Mouse (Mus musculus): ENCODE measurements around the gene Tmbim4. TPM values are rescaled to one million over a fixed set of nuclear protein-coding genes. Genes with fewer than 3 reads are reported as not detected.

Gene Tmbim4
- polyA plus RNA-seq, 1 experiment from 2014 or later = 101 TPM

GRCm38 (mm10) chr10:120252800-120253199, 51.4 kb downstream of the Tmbim4 start:
- no peak overlapping the region for H3K27ac ChIP-seq (replicated peaks)
- H3K9me3 ChIP-seq = no peaks in the 10 kb centered on the region
- ATAC-seq (ENCODE audit: low FRiP score, low read depth) = no peak
- H3K36me3 ChIP-seq = no peaks in the 10 kb centered on the region
- WGBS = 48% methylated on average over 8 of the region's 8 CpGs
- no peak overlapping the region for H3K9ac ChIP-seq
- no peak overlapping the region for H3K4me2 ChIP-seq
- H3K4me1 ChIP-seq (replicated peaks) = no peaks in the 10 kb centered on the region
- H3K4me3 ChIP-seq = no peak overlapping the region
- no peaks in the 10 kb centered on the region for H3K27me3 ChIP-seq

- Histone ChIP-seq H3K4me2 (no peak overlapping the region), H3K27me3 (no peaks in the 10 kb centered on the region), H3K9ac (no peak overlapping the region), H3K9me3 (no peaks in the 10 kb centered on the region), H3K36me3 (no peaks in the 10 kb centered on the region), H3K4me3 (no peak overlapping the region), H3K4me1 (replicated peaks) (no peaks in the 10 kb centered on the region), H3K27ac (replicated peaks) (no peak overlapping the region)
- ATAC-seq (ENCODE audit: low FRiP score, low read depth) = no peak
- WGBS = 26% methylated on average over 11 of the region's 11 CpGs
Observed at GRCm38 (mm10) chr10:120257231-120257630, 55.8 kb downstream of the Tmbim4 start.

GRCm38 (mm10) chr10:120267790-120268189, 66.4 kb downstream of the Tmbim4 start:
- Histone ChIP-seq H3K4me2 (no peak overlapping the region), H3K9ac (no peak overlapping the region), H3K4me1 (replicated peaks) (peaks cover 10% of the 10 kb centered on the region), H3K9me3 (no peaks in the 10 kb centered on the region), H3K4me3 (no peak overlapping the region), H3K27me3 (no peaks in the 10 kb centered on the region), H3K27ac (replicated peaks) (no peak overlapping the region), H3K36me3 (no peaks in the 10 kb centered on the region)
- no peak for ATAC-seq (ENCODE audit: low FRiP score, low read depth)
- 70% methylated on average over 12 of the region's 12 CpGs for WGBS

GRCm38 (mm10) chr10:120269946-120270345, 68.6 kb downstream of the Tmbim4 start:
- no peak for ATAC-seq (ENCODE audit: low FRiP score, low read depth)
- H3K4me1 ChIP-seq (replicated peaks) = peaks cover 10% of the 10 kb centered on the region
- no peaks in the 10 kb centered on the region for H3K36me3 ChIP-seq
- H3K9ac ChIP-seq = no peak overlapping the region
- WGBS = 91% methylated on average over 13 of the region's 13 CpGs
- no peaks in the 10 kb centered on the region for H3K9me3 ChIP-seq
- no peak overlapping the region for H3K4me2 ChIP-seq
- H3K27ac ChIP-seq (replicated peaks) = no peak overlapping the region
- H3K27me3 ChIP-seq = no peaks in the 10 kb centered on the region
- no peak overlapping the region for H3K4me3 ChIP-seq

- no peak overlapping the region for H3K4me2 ChIP-seq
- peaks cover 10% of the 10 kb centered on the region for H3K4me1 ChIP-seq (replicated peaks)
- no peak overlapping the region for H3K27ac ChIP-seq (replicated peaks)
- H3K27me3 ChIP-seq = no peaks in the 10 kb centered on the region
- WGBS = 76% methylated on average over 4 of the region's 4 CpGs
- H3K4me3 ChIP-seq = no peak overlapping the region
- no peak for ATAC-seq (ENCODE audit: low FRiP score, low read depth)
- H3K9ac ChIP-seq = no peak overlapping the region
- no peaks in the 10 kb centered on the region for H3K9me3 ChIP-seq
- H3K36me3 ChIP-seq = no peaks in the 10 kb centered on the region
Observed at GRCm38 (mm10) chr10:120270777-120271176, 69.4 kb downstream of the Tmbim4 start.

GRCm38 (mm10) chr10:120271318-120271717, 69.9 kb downstream of the Tmbim4 start:
- Histone ChIP-seq H3K27me3 (no peaks in the 10 kb centered on the region), H3K4me1 (replicated peaks) (peaks cover 10% of the 10 kb centered on the region), H3K9ac (no peak overlapping the region), H3K4me3 (no peak overlapping the region), H3K36me3 (no peaks in the 10 kb centered on the region), H3K9me3 (no peaks in the 10 kb centered on the region), H3K27ac (replicated peaks) (no peak overlapping the region), H3K4me2 (peak overlapping the region; percentile 66)
- 81% methylated on average over 6 of the region's 6 CpGs for WGBS
- ATAC-seq (ENCODE audit: low FRiP score, low read depth) = no peak

DNA sequence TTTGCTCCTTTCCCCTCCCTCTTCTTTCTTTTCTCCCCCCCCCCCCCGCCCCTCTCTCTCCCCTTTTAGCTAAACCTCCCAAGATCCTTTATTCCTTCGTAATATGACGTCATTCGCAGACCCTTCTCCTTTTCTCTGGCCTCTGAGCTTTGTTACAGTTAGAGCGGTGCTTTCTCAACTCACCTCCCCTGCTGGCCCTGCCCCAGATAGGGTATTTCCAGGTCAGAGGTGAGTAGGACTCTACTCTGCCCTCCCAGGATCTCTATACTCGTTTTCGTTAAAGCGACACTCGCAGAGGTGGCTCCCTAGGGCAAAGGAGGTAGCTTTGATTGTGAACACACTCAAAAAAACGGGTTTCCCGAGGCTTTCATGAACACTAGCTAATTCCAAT, 70.5 kb downstream of the Tmbim4 start:
- no peaks in the 10 kb centered on the region for H3K36me3 ChIP-seq
- WGBS = 22% methylated on average over 10 of the region's 11 CpGs
- no peaks in the 10 kb centered on the region for H3K27me3 ChIP-seq
- peak overlapping the region; percentile 66 for H3K4me2 ChIP-seq
- no peak overlapping the region for H3K27ac ChIP-seq (replicated peaks)
- peaks cover 10% of the 10 kb centered on the region for H3K4me1 ChIP-seq (replicated peaks)
- peak overlapping the region; percentile 34 for H3K4me3 ChIP-seq
- H3K9ac ChIP-seq = peak overlapping the region; percentile 30; the same call in 1 of the 2 replicates
- H3K9me3 ChIP-seq = no peaks in the 10 kb centered on the region
- no peak for ATAC-seq (ENCODE audit: low FRiP score, low read depth)

DNA sequence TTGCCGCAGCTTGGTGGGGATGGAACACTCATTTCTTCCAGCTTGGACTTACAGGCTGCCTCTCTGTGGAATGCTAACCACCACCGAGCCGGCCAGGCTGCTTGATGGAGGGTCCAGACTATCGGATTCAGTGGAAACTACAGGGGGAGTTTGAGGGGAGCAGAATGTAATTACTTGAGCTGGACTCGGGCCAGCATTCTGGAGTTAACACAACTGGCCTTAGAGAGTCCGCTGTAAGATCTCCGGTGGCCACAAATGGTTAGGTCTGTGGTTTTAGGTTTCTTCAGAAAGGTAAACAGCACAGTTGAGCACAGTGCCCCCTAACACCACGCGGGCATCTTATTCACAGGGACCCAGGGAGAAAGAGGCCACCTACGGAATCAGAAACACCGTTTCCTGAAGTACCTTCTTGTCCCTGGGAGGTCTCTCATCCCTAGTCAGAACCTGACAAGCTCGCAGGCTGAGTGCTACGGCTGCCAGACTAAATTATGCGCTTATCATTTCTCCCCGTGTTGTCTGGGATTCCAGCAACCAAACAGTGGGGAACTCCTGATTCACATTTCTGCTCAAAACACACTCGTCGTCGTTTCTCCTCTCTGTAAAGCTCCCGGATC, 71.0 kb downstream of the Tmbim4 start:
- H3K9me3 ChIP-seq = no peaks in the 10 kb centered on the region
- H3K4me2 ChIP-seq = peak overlapping the region; percentile 66
- peak overlapping the region; percentile 30; the same call in 1 of the 2 replicates for H3K9ac ChIP-seq
- H3K27me3 ChIP-seq = no peaks in the 10 kb centered on the region
- H3K4me3 ChIP-seq = peak overlapping the region; percentile 34
- peaks cover 10% of the 10 kb centered on the region for H3K4me1 ChIP-seq (replicated peaks)
- peak; percentile 59; the same call in 1 of the 2 replicates for ATAC-seq (ENCODE audit: low FRiP score, low read depth)
- WGBS = 12% methylated on average over 19 of the region's 19 CpGs
- H3K36me3 ChIP-seq = no peaks in the 10 kb centered on the region
- no peak overlapping the region for H3K27ac ChIP-seq (replicated peaks)

GRCm38 (mm10) chr10:120273335-120273734, 71.9 kb downstream of the Tmbim4 start:
- Histone ChIP-seq H3K4me3 (no peak overlapping the region), H3K27ac (replicated peaks) (no peak overlapping the region), H3K9ac (no peak overlapping the region), H3K4me2 (no peak overlapping the region), H3K36me3 (no peaks in the 10 kb centered on the region), H3K4me1 (replicated peaks) (peaks cover 10% of the 10 kb centered on the region), H3K27me3 (no peaks in the 10 kb centered on the region), H3K9me3 (no peaks in the 10 kb centered on the region)
- no peak for ATAC-seq (ENCODE audit: low FRiP score, low read depth)
- 75% methylated on average over 7 of the region's 7 CpGs for WGBS

Other genes starting within 250 kb of the Tmbim4 start
- 2.0 and 2.6 TPM in 2 replicates for gene Helb, start 88.6 kb upstream of the Tmbim4 start, polyA plus RNA-seq (2015; fragmentation: Nextera tagmentation; extraction: Ambion mirVana)
- 0.25 and 0.42 TPM in 2 replicates for gene Irak3, start 540 bp downstream of the Tmbim4 start, polyA plus RNA-seq (2015; fragmentation: Nextera tagmentation; extraction: Ambion mirVana)
- gene Llph, start 25.5 kb downstream of the Tmbim4 start, polyA plus RNA-seq (2015; fragmentation: Nextera tagmentation; extraction: Ambion mirVana) = 35.8 and 36.8 TPM in 2 replicates

Measured in hindbrain, embryonic 15.5 days (tissue).